Mouse (Mus musculus) myocyte (in vitro differentiated cells): Measurements from ENCODE around the gene Stbd1. TPM values are rescaled to one million over a fixed set of nuclear protein-coding genes. Genes with fewer than 3 reads are reported as not detected.
A peak's percentile ranks its signal among the peaks of the same experiment; 100 is the strongest.

Experiments
- H3K27me3 ChIP-seq: one replicate; pipeline ENCODE4 v1.6.1; 2011; ENCODE audit not compliant: control insufficient read depth, insufficient read depth, insufficient read length
- H3K36me3 ChIP-seq: one replicate; pipeline ENCODE4 v1.6.1; 2011; ENCODE audit not compliant: control insufficient read depth, insufficient read depth
- H3K4me2 ChIP-seq: one replicate; pipeline ENCODE4 v1.6.1; 2011; ENCODE audit warnings: low read depth, control low read depth
- H3K4me3 ChIP-seq: one replicate; pipeline ENCODE4 v1.5.1; 2011; ENCODE audit warnings: mild to moderate bottlenecking, control low read depth, moderate library complexity
- H3K79me2 ChIP-seq: one replicate; pipeline ENCODE4 v1.6.1; 2011; ENCODE audit not compliant: control insufficient read depth, insufficient read depth
- H3ac ChIP-seq: one replicate; pipeline ENCODE4 v1.6.1; 2011; ENCODE audit not compliant: control insufficient read depth, insufficient read length
- CEBPB ChIP-seq: IDR thresholded peaks from 2 replicates; pipeline ENCODE4 v1.6.1; 2011; ENCODE audit warnings: mild to moderate bottlenecking, moderate library complexity; ENCODE audit not compliant: poor library complexity, insufficient read depth, severe bottlenecking
- E2F4 ChIP-seq: IDR thresholded peaks from one replicate; pipeline ENCODE4 v1.6.1; 2011; ENCODE audit warnings: mild to moderate bottlenecking, control low read depth, moderate library complexity; ENCODE audit not compliant: insufficient read depth
- MAX ChIP-seq: IDR thresholded peaks from one replicate; pipeline ENCODE4 v1.6.1; 2011; ENCODE audit warnings: low read depth, mild to moderate bottlenecking, control low read depth
- MYOD1 ChIP-seq, 3 experiments: IDR thresholded peaks; one replicate each; pipeline ENCODE4 v1.6.1; 2011; ENCODE audit warnings: control low read depth in 2 of 3, low read depth in 2 of 3, mild to moderate bottlenecking in 2 of 3, moderate library complexity in 1 of 3; ENCODE audit not compliant: insufficient read length in 2 of 3, control insufficient read depth in 1 of 3
- MYOG ChIP-seq, 3 experiments: IDR thresholded peaks; one replicate each; pipeline ENCODE4 v1.6.1; 2011; ENCODE audit warnings: control low read depth in 2 of 3, low read depth in 2 of 3, mild to moderate bottlenecking in 2 of 3; ENCODE audit not compliant: insufficient read length in 2 of 3, control insufficient read depth in 1 of 3, insufficient read depth in 1 of 3
- POLR2A ChIP-seq: IDR thresholded peaks from one replicate; pipeline ENCODE4 v1.6.1; 2011; ENCODE audit warnings: low read depth, mild to moderate bottlenecking, control low read depth, moderate library complexity; ENCODE audit not compliant: insufficient read length
- POLR2AphosphoS2 ChIP-seq: IDR thresholded peaks from one replicate; pipeline ENCODE4 v1.6.1; 2011; ENCODE audit warnings: low read depth, control low read depth; ENCODE audit not compliant: insufficient read length
- REST ChIP-seq: IDR thresholded peaks from one replicate; pipeline ENCODE4 v1.6.1; 2011; ENCODE audit warnings: mild to moderate bottlenecking, control low read depth, moderate library complexity; ENCODE audit not compliant: insufficient read depth, insufficient read length
- SRF ChIP-seq: IDR thresholded peaks from one replicate; pipeline ENCODE4 v1.6.1; 2011; ENCODE audit warnings: low read depth; ENCODE audit not compliant: control insufficient read depth, insufficient read length
- TCF12 ChIP-seq: IDR thresholded peaks from one replicate; pipeline ENCODE4 v1.6.1; 2011; ENCODE audit warnings: mild to moderate bottlenecking, control low read depth; ENCODE audit not compliant: poor library complexity, insufficient read depth, severe bottlenecking
- TCF3 ChIP-seq: IDR thresholded peaks from one replicate; pipeline ENCODE4 v1.6.1; 2011; ENCODE audit warnings: low read depth, control low read depth; ENCODE audit not compliant: insufficient read length
- USF1 ChIP-seq: IDR thresholded peaks from one replicate; pipeline ENCODE4 v1.6.1; 2011; ENCODE audit warnings: low read depth, mild to moderate bottlenecking, control low read depth, moderate library complexity
- polyA plus RNA-seq: library from polyadenylated mRNA; unstranded; fragments of >200 nt; fragmentation: generic; extraction: Trizol; gene quantifications from one replicate; pipeline ENCODE4 v1.2.1, GENCODE M21; 2012; ENCODE audit warnings: missing spikeins

Stbd1 gene
- polyA plus RNA-seq, 1 experiment, result 203 TPM

DNA sequence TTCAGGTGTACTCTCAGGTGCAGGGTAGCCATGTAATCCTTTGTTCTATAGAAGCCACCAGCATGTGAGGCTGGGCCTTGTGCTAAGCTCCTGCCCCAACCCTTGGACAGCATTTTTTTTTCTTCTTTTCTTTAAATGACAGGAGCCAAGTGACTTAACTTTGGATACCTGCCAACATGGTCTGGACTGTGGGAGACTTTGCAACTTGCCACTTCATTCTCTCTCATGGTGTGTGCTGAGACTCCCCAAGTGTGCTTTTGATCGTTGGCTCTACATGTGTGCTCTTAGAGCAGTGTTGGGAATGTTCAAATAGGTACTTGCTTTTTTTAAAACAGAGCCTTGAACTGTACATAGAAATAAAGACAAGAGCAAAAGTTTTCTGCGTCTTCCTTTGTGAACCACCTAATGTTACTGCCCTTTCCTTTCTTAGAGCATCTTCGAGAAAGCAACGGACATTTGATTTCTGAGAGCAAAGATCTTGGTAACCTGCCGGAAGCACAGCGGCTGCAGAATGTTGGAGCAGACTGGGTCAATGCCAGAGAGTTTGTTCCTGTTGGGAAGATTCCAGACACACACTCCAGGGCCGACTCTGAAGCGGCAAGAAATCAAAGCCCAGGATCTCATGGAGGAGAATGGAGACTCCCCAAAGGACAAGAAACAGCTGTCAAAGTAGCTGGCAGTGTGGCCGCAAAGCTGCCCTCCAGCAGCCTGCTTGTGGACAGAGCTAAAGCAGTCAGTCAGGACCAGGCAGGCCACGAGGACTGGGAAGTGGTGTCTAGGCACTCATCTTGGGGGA, 1.8 kb downstream of the Stbd1 start:
- H3K79me2 ChIP-seq, result peaks cover 28% of the 10 kb centered on the region
- H3K36me3 ChIP-seq, result peaks cover 21% of the 10 kb centered on the region
- no peaks in the 10 kb centered on the region for H3K27me3 ChIP-seq
- peak overlapping the region; percentile 94 for H3K4me3 ChIP-seq
- H3K4me2 ChIP-seq, result peak overlapping the region; percentile 61
- no peak for TF ChIP-seq CEBPB
- no peak for TF ChIP-seq TCF3
- TF ChIP-seq MYOD1 (IDR thresholded peaks at IDR 0.05; ENCODE audit: control insufficient read depth in 1 of 3, insufficient read length in 2 of 3, low read depth in 2 of 3), result peak in 1 of 3 experiments; percentile 16
- TF ChIP-seq SRF, result no peak
- TF ChIP-seq POLR2AphosphoS2, result peak; percentile 32
- no peak for TF ChIP-seq E2F4
- TF ChIP-seq POLR2A, result peak; percentile 15
- no peak for TF ChIP-seq REST
- TF ChIP-seq USF1, result no peak
- no peak for TF ChIP-seq MAX
- peak in 1 of 3 experiments; percentile 40 for TF ChIP-seq MYOG (IDR thresholded peaks at IDR 0.05; ENCODE audit: control insufficient read depth in 1 of 3, insufficient read depth in 1 of 3, insufficient read length in 2 of 3, low read depth in 2 of 3)
- H3ac ChIP-seq, result no peak overlapping the region

DNA sequence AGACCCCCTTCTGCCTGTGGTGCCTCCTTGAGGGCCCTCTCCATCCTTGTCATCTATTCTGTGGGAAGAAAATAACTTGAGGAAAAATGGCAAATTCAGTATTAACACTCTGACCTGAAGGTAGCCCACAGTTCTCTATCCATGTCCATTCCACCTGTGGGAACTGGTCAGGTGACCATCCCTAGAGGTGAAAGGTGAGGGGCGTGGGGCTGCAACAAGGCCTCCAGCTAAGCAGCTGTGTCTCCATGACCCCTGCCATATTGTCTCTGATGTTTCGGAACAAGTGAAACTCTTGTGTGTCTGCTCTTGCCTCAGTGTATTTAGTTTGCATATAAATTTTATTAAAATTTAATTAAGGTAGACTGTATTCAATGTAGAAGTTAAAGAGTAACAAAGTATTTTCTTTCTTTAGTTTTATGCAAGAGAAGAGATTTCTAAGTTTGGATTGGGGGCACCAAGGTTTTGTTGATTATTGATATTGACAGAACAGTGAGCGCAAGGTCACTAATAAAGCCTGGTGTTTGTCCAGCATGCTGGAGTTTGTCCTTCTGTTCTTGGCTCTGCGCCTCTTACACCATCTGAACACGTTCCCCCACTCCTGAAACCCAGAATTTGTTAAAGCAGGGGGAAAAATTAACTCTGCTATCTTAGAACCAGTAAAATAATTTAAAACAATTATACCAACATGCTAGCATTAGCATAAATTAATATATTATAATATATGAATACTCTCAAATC, 4.8 kb downstream of the Stbd1 start:
- Histone ChIP-seq H3K36me3 (peaks cover 21% of the 10 kb centered on the region), H3K4me2 (no peak overlapping the region), H3K4me3 (no peak overlapping the region), H3K27me3 (no peaks in the 10 kb centered on the region), H3K79me2 (peaks cover 28% of the 10 kb centered on the region), H3ac (no peak overlapping the region)
- TF ChIP-seq POLR2A (peak; percentile 42), TCF12 (no peak), POLR2AphosphoS2 (peak; percentile 80)

DNA sequence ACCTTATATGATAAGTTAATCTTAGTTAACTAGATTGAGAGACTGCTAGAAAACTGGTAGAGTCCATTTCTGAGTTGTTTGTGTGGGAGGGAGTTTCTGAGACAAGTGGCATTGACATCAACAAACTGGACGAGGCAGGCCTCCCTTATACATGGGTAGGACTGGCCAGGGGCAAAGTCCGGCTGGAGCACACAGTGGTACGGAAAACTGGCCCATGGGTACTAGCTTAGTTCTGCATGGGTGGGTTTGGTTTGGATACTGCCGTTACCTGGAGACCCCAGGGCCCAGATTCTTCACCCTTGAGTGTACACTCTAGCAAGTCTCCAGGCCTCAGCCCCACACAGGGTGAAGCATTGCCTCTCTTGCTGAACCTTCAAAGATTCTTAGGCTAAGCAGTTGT, 9.9 kb downstream of the Stbd1 start:
- Histone ChIP-seq H3ac (no peak overlapping the region), H3K27me3 (no peaks in the 10 kb centered on the region), H3K36me3 (no peaks in the 10 kb centered on the region), H3K4me2 (no peak overlapping the region), H3K4me3 (no peak overlapping the region), H3K79me2 (no peaks in the 10 kb centered on the region)
- TF ChIP-seq E2F4 (no peak), POLR2AphosphoS2 (no peak), SRF (no peak), CEBPB (no peak), TCF12 (no peak), MYOG (IDR thresholded peaks at IDR 0.05; ENCODE audit: control insufficient read depth in 1 of 3, insufficient read depth in 1 of 3, insufficient read length in 2 of 3, low read depth in 2 of 3) (no peak), TCF3 (no peak), USF1 (no peak), REST (no peak)

DNA sequence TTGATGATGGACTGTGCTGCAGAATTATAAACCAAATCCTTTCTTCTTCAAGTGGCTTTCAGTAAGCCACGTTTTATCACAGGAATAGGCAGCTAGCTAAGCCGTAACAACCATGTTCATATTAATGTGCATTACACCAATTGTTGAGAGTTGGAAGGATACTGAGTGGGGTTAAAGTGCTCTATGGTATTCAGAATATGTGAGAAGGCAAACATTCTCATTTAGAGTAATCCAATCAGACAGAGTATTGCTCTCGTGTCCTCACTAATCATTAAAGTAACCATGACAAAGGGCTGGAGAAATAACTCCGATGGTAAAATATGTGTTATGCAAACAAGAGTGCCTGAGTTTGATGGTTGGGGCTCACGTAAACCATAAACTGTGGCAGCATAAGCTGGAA, 19.0 kb downstream of the Stbd1 start:
- Histone ChIP-seq H3K36me3 (no peaks in the 10 kb centered on the region), H3ac (no peak overlapping the region), H3K27me3 (no peaks in the 10 kb centered on the region), H3K79me2 (no peaks in the 10 kb centered on the region), H3K4me3 (no peak overlapping the region), H3K4me2 (no peak overlapping the region)
- TF ChIP-seq TCF12 (no peak), POLR2A (no peak), E2F4 (no peak), TCF3 (no peak), USF1 (no peak), MYOG (IDR thresholded peaks at IDR 0.05; ENCODE audit: control insufficient read depth in 1 of 3, insufficient read depth in 1 of 3, insufficient read length in 2 of 3, low read depth in 2 of 3) (no peak), MYOD1 (IDR thresholded peaks at IDR 0.05; ENCODE audit: control insufficient read depth in 1 of 3, insufficient read length in 2 of 3, low read depth in 2 of 3) (no peak), SRF (no peak), MAX (no peak), REST (no peak), POLR2AphosphoS2 (no peak), CEBPB (no peak)

DNA sequence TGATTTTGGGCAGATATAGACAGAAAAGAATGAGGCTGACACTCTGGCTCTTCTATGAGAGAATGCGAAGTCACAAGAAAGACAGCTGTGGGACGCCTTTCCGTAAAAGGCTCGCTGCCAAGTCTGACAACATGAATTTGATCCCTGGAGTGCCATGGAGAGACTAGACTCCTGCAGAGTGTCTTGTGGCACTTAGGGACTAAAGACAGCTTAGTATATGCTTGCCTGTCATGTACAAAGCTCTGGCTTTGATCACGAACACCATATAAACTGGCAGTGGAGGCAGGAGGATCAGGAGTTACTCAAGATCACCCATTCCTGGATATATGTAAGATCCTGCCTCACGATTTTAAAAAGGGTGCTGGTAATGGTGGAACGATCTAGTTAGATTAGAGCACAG, 25.1 kb downstream of the Stbd1 start:
- Histone ChIP-seq H3K4me3 (no peak overlapping the region), H3K36me3 (no peaks in the 10 kb centered on the region), H3K4me2 (no peak overlapping the region), H3ac (no peak overlapping the region), H3K79me2 (no peaks in the 10 kb centered on the region), H3K27me3 (no peaks in the 10 kb centered on the region)
- TF ChIP-seq TCF12 (no peak), REST (no peak), MYOD1 (IDR thresholded peaks at IDR 0.05; ENCODE audit: control insufficient read depth in 1 of 3, insufficient read length in 2 of 3, low read depth in 2 of 3) (no peak), CEBPB (no peak), TCF3 (no peak), E2F4 (no peak), USF1 (no peak), POLR2A (no peak), SRF (no peak), POLR2AphosphoS2 (no peak), MYOG (IDR thresholded peaks at IDR 0.05; ENCODE audit: control insufficient read depth in 1 of 3, insufficient read depth in 1 of 3, insufficient read length in 2 of 3, low read depth in 2 of 3) (no peak), MAX (no peak)
